Mouse (Mus musculus): Measurements from ENCODE around the gene Irf3.

GRCm38 (mm10) chr7:44997940-44998428 is 536 bp downstream of the Irf3 start:
- TF ChIP-seq CTCF (IDR thresholded peaks at IDR 0.05; ENCODE audit: control insufficient read depth, insufficient read depth, insufficient replicate concordance, low read depth, low read length), result no peak
- TF ChIP-seq POLR2A (IDR thresholded peaks at IDR 0.05; ENCODE audit: control insufficient read depth, low read depth, low read length), result no peak
